Mouse (Mus musculus): Measurements from ENCODE around the gene Vps11.
"Not testable (repeated sequence)": the region's sequence is repeated elsewhere in the genome, so short reads cannot be mapped to it uniquely, and the experiment has no call there.

DNA sequence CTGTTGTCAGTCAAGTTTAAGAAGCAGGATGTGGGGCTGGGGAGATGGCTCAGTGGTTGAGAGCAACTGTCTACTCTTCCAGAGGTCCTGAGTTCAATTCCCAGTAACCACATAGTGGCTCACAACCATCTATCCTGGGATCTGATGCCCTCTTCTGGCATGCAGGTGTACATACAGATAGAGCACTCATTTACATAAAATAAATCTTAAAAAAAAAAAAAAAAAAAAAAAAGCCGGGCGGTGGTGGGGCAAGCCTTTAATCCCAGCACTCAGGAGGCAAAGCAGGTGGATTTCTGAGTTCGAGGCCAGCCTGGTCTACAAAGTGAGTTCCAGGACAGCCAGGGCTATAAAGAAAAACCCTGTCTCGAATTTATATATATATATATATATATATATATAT lies 37.8 kb downstream of the Vps11 start:
- TF ChIP-seq CTCF (IDR thresholded peaks at IDR 0.05; ENCODE audit: borderline replicate concordance, insufficient read depth, low read depth, low read length); POLR2A (IDR thresholded peaks at IDR 0.05; ENCODE audit: borderline replicate concordance, insufficient read depth, low read length): not testable (repeated sequence)
